Mouse (Mus musculus) urinary bladder, postnatal 36 days (tissue): ENCODE measurements around the gene Rpl36a-ps1.
"Not testable (repeated sequence)": the region's sequence is repeated elsewhere in the genome, so short reads cannot be mapped to it uniquely, and the experiment has no call there.

Source experiments
- DNase-seq, 2 experiments: peaks; one replicate each; pipeline ENCODE4 v3.0.0; 2022; ENCODE audit warnings: low spot score in 2 of 2, mixed read lengths in 1 of 2

Gene Rpl36a-ps1

GRCm38 (mm10) chr14:98994218-98994617 is at the start of gene Rpl36a-ps1:
TSS of gene Rpl36a-ps1 (minus strand) at chr14:98994318.
- no peak for DNase-seq

- DNase-seq, result no peak
Observed at GRCm38 (mm10) chr14:99043499-99043898, 49.4 kb upstream of the Rpl36a-ps1 start.

DNA sequence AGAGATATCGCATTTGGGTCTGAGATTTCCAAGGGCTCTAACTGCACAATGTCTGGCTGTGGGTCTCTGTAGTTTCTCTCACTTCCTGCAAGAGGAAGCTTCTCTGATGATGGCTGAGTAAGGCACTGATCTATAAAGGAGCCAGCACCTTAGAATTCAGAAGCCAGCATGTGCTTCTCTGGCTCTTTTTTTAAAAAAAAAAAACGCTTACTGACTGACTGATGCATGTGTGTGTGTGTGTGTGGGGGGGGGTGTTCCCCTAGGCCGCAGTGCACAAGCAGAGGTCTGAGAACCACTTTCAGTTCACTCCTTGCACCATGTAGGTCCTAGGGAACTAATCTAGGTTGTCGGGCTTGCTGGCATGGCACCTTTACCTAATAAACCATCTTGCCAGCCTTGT is 47.3 kb upstream of the Rpl36a-ps1 start:
- no peak for DNase-seq

DNA sequence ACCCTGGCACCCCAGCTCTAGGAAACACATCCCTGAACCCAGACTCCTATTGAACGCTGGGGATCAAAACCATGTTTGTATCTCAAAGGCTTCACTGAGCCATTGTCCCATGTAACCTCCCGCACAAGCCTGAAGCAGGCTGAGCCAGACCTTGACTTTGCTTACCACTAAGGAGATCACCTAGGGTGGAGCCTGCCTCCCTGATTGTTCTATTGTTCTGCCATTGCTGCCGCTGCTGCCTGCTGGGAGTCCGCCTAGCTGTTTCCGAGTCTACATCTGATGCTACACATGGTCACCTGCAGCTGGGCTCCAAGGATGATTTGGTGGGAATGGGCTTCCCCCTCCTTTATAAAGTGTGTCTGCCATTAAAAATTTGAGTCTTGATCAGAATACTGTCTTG is 45.2 kb upstream of the Rpl36a-ps1 start:
- DNase-seq, result not testable (repeated sequence)

DNA sequence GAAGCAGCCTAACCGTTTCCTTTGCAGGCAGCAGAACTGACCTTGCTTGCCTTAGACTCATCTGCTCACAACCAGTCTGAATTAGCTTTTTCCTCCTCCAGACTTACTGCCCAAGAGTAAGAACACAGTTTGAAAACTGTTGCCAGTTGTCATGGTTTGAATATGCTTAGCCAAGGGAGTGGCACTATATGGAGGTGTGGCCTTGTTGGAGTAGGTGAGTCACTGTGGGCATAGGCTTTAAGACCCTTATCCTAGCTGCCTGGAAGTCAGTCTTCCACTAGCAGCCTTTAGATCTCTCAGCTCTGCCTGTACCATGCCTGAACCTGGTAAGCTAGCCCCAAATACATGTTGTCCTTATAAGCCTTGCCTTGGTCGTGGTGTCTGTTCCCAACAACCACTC is 43.6 kb upstream of the Rpl36a-ps1 start:
- no peak for DNase-seq

GRCm38 (mm10) chr14:99036039-99036438 is 41.9 kb upstream of the Rpl36a-ps1 start:
- DNase-seq, result no peak

DNA sequence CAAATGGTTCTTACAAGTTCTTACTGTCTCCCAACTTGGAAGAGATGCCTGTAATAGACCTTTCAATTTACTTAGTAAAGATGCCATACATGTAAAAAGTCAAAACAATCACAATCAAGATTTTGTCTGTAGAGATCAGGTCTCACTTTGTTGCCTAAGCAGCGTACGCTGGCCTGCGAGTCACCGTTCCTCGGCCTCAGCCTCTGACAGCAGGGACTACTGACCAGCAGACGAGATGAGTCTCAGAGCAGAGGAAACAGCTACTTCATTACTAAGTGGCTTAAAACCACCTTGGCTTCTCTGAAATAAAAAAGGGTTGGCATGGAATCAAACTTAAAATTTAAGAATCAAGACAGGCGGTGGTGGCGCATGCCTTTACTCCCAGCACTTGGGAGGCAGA is 40.7 kb upstream of the Rpl36a-ps1 start:
- DNase-seq, result not testable (repeated sequence)

GRCm38 (mm10) chr14:99032596-99032995 is 38.5 kb upstream of the Rpl36a-ps1 start:
- no peak for DNase-seq

DNA sequence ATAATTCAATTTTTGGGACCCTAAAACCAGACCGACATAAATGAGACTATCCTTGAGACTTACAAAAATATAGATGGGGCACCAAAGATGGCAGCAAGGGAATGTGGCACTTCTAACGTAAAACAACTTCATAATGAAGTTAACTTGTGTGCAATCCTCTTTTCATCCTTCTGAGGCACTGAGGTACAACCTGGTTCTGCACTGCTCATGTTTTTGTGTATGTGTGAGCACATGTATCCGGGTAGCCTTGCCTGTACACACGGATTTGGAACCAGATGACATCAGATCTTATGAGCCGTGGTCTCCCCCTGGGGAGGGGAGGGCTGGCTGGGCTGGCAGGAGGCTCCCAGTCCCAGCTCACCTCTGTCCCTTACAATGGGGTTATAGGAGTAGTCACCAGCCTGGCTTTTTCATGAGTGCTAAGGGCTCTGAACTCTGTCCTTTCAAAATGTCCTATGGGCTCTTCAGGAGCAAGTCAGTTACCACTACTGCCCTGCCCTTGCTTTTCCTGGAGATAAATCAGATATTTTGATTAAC is 37.3 kb upstream of the Rpl36a-ps1 start:
- no peak for DNase-seq

DNA sequence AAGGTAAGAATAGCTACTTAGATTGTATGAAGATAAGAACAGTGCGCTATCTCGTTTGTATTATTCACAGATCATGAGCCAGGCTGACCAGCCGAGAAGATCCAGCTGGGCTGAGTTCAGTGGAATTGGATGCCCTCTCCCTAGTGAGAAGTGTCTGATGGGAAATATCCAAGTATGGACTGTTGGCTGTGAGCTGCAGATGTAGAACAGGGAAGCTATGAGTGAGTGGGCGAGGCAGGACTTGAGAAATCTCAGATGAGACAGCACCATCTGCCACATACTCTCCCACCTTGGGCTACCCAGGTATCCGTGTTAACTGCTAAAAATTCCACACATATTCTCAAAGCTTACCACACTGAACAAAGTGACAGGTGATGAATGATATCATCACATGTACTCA is 35.9 kb upstream of the Rpl36a-ps1 start:
- DNase-seq, result no peak

GRCm38 (mm10) chr14:99022346-99023086 is 28.4 kb upstream of the Rpl36a-ps1 start:
- DNase-seq, result no peak

- DNase-seq, result no peak
Observed at GRCm38 (mm10) chr14:99019136-99019808, 25.2 kb upstream of the Rpl36a-ps1 start.

GRCm38 (mm10) chr14:99018691-99019090 is 24.6 kb upstream of the Rpl36a-ps1 start:
- DNase-seq, result no peak

GRCm38 (mm10) chr14:99010920-99011313 is 16.8 kb upstream of the Rpl36a-ps1 start:
- DNase-seq, result no peak

DNA sequence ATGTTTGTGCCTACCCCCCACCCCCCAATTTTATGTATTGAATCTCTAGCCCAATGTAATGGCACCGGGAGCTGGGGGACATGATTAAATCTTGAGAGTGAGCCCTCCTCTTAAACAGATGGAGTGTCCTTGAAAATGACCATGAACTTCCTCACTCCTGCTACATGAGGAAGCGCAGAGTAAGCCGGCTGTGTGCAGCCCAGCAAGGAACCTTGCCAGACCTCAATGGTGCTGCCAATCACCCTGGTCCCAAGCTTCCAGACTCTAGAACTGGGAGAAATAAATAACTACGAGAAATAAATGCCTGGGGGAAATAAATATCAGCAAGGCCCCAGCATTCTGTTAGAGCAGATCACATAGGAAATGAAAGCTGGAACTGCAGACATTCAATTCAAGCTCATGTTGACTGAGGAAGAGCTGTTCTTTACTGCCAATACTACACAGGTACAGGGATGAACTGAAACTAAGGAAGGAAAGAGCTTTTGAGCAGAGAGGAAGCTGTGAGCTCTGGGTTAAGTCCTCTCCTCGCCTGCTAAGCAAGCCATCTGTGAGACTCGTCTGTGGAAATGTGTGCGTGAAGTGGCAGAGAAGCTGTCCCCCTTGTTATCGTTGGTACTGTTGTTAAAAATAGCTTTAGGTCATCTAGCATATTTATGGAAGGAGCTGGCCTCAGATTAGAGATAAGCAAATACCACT is 16.3 kb upstream of the Rpl36a-ps1 start:
- DNase-seq, result no peak

DNA sequence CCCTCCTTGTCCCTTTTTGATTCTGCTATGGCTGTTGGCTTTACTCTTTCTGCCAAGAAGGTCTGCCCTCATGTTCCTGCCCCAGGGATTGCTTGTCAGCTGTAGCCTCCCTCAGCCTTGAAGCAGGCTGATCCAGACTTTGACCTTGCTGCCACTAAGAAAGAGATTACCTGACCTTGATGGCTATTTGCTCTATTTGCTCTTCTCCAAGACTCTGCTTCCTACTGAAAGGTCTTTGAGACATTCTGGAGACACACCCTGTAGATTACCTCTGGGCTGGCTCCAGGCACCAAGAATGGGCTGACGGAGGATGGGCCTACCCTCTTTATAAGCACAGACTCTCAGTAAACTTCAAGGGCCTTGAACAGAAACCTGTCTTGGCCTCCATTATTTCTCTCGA is 1.6 kb downstream of the Rpl36a-ps1 start:
- no peak for DNase-seq

GRCm38 (mm10) chr14:98990636-98991035 is 3.5 kb downstream of the Rpl36a-ps1 start:
- DNase-seq, result no peak

DNA sequence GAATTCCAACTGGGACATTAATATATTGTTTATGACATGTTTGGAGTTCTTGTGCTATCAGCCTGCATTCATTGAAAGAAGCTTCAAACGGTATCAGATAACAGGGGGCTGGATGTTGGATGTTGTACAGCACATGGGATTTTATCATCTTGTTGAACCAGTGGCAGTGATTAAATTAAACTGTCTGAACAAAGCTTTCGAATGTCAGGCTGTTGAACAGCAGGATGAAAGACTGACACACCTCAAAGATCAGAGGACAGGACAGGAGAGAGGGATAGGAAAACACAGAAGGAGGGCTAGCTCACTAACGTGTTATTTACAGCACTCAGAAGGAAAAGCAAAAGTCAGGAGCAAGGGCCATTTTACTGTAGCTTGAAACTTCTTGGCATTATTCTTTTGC is 4.3 kb downstream of the Rpl36a-ps1 start:
- no peak for DNase-seq

DNA sequence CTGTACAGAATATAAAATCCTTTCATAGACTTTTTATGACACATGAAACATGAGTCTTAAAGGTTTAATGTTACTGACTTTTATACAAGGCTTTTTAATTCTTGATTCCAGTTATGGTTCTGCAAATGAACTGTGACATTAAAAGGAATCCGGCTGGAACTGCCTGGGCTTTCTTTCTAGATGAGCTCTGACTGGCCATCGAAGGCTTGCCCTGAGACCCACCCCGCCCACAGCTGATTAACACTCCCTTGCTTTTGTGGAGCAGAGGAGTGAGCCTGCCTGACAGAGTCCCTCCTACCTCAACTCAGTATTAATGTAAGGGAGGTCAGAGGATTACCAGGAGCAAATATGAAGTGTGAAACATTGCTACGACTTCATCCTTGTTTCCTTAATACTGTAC is 22.2 kb downstream of the Rpl36a-ps1 start:
- no peak for DNase-seq

GRCm38 (mm10) chr14:98958978-98959658 is 35.0 kb downstream of the Rpl36a-ps1 start:
- DNase-seq, result no peak

- DNase-seq, result no peak
Observed at GRCm38 (mm10) chr14:98956788-98957187, 37.3 kb downstream of the Rpl36a-ps1 start.

- DNase-seq, result no peak
Observed at GRCm38 (mm10) chr14:98952441-98952840, 41.7 kb downstream of the Rpl36a-ps1 start.
